Mouse (Mus musculus) limb, embryonic 12.5 days (tissue): Measurements from ENCODE around the gene Nkiras2. TPM values are rescaled to one million over a fixed set of nuclear protein-coding genes. Genes with fewer than 3 reads are reported as not detected.
"Not testable (repeated sequence)": the region's sequence is repeated elsewhere in the genome, so short reads cannot be mapped to it uniquely, and the experiment has no call there.

ENCODE experiments used
- ATAC-seq: fragments of 200-750 bp; cut with Nextera tagmentation; 2 replicates; pipeline ENCODE4 v1.8.0; 2017; ENCODE audit warnings: low read depth, moderate TSS enrichment; ENCODE audit not compliant: insufficient number of reproducible peaks, insufficient read depth, low FRiP score, low TSS enrichment
- H3K27ac ChIP-seq: fragments of 300-500 bp; sonication (generic); 2 replicates; pipeline ENCODE4 v1.5.1; 2016; ENCODE audit warnings: mild to moderate bottlenecking, moderate library complexity
- H3K27me3 ChIP-seq: fragments of 300-500 bp; sonication (generic); 2 replicates; pipeline ENCODE4 v1.6.1; 2016; ENCODE audit warnings: mild to moderate bottlenecking, moderate library complexity
- H3K36me3 ChIP-seq: fragments of 300-500 bp; sonication (generic); 2 replicates; pipeline ENCODE4 v1.6.1; 2016; ENCODE audit warnings: mild to moderate bottlenecking, moderate library complexity
- H3K4me1 ChIP-seq: fragments of 300-500 bp; sonication (generic); replicated peaks from 2 replicates; pipeline ENCODE4 v1.6.1; 2016
- H3K4me2 ChIP-seq: fragments of 300-500 bp; sonication (generic); 2 replicates; pipeline ENCODE4 v1.6.1; 2016; ENCODE audit warnings: mild to moderate bottlenecking, moderate library complexity
- H3K4me3 ChIP-seq: fragments of 300-500 bp; sonication (generic); replicated peaks from 2 replicates; pipeline ENCODE4 v1.5.1; 2016; ENCODE audit warnings: mild to moderate bottlenecking
- H3K9ac ChIP-seq: fragments of 300-500 bp; sonication (generic); replicated peaks from 2 replicates; pipeline ENCODE4 v1.6.1; 2016; ENCODE audit warnings: mild to moderate bottlenecking, moderate library complexity
- H3K9me3 ChIP-seq: fragments of 300-500 bp; sonication (generic); 2 replicates; pipeline ENCODE4 v1.6.1; 2016; ENCODE audit warnings: mild to moderate bottlenecking, moderate library complexity
- WGBS: fragments of 180-500 bp; shearing (Covaris S2); methylation state at CpG from one replicate; pipeline ENCODE4 v1.1.7; 2016; 5-methylcytosine and 5-hydroxymethylcytosine counted together
- polyA plus RNA-seq: library from polyadenylated mRNA; unstranded; fragments of >200 nt; fragmentation: Nextera tagmentation; extraction: Ambion mirVana; gene quantifications from 2 replicates; pipeline ENCODE4 v1.2.1, GENCODE M21; 2016

Gene Nkiras2
- polyA plus RNA-seq, 1 experiment from 2014 or later = 80.4 TPM

DNA sequence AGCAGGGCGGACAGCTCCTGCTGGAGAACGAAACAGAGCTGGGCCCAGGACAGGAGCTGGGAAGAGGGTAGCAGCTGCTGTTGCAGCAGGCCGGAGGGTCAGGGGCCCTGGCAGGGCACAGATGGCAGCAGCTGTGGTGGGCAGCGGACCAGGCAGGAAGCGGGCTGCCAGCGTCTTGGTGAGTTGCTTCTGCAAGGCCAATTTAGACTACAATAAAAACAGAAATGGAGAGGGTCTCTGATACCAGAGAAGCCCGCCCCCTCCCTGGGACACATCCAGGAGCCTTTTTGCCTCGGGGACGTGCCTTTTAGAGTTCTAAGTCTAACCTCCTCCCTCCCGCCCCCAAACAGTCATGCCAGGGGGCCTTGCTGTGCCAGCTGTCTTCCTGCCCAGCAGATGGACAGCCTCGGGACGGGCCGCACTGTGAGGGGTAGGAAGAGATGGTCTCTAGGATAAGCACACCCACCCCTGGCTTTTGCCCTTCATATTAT, 9.9 kb downstream of the Nkiras2 start:
- H3K27ac ChIP-seq = no peak overlapping the region
- H3K4me1 ChIP-seq = peaks cover 11% of the 10 kb centered on the region
- ATAC-seq = no peak
- H3K36me3 ChIP-seq = peaks cover 36% of the 10 kb centered on the region
- H3K27me3 ChIP-seq = peaks cover 24% of the 10 kb centered on the region
- no peak overlapping the region for H3K4me2 ChIP-seq
- 56% methylated on average over 13 of the region's 13 CpGs for WGBS
- no peak overlapping the region for H3K9ac ChIP-seq
- H3K4me3 ChIP-seq = no peak overlapping the region
- no peaks in the 10 kb centered on the region for H3K9me3 ChIP-seq

DNA sequence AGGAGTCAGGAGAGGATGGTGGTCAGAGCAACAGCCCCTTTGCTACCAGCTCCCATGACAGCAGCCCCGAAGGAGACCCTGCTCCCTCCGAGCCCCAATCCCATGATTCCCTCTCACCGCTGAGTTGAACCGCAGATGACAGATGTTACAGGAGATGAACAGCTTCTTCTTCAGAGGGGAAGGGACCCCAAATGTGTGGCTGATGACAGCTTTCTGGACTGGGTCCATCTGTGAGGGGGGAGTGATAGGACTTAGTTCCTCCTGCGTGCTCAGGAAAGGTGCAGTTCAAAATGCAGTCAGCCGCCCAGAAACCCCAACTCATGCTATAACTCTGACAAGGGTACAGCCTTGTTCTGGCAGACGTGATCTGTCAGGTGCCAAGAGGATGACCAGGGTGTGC, 15.5 kb downstream of the Nkiras2 start:
- H3K27me3 ChIP-seq = peaks cover 52% of the 10 kb centered on the region
- H3K27ac ChIP-seq = no peak overlapping the region
- no peak overlapping the region for H3K4me2 ChIP-seq
- no peaks in the 10 kb centered on the region for H3K9me3 ChIP-seq
- H3K9ac ChIP-seq = no peak overlapping the region
- no peak for ATAC-seq
- H3K4me1 ChIP-seq = no peaks in the 10 kb centered on the region
- H3K36me3 ChIP-seq = no peaks in the 10 kb centered on the region
- 70% methylated on average over 7 of the region's 7 CpGs for WGBS
- H3K4me3 ChIP-seq = no peak overlapping the region

DNA sequence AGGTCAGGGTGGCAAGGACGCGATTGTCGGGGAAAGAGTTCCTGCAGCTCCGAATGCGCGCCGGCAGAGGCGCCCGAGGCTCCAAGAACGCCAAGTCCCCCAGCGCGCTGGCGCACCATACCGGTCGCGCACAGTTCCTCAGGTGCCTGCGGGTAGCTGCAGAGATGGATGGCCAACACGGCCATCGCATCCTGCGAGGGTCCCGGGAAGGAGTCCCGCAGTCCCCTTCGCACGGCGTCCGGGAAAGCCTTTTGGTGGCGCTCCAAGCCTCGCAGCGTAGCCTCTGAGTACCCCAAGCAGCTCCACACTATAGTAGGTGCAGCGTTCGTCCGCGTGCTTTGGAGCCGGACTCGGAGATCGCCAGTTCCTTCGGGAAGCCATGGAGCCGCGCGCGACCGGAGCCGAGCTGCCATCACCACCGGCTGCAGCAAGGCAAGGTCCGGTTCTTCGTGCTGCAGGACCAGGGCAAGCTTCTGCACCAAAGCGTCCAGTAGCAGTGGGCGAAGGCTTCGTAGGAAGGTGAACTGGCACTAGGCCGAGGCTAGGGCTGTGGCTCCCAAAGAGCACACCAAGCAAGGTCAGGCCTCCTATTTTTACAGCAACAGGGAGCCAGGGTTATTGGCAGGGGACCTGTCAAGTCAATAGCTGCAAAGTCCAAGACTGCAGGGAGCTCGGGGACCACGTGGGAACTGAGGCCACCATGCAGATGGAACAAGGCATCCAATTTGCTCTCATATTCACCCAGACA, 21.3 kb downstream of the Nkiras2 start:
- Histone ChIP-seq H3K27ac (no peak overlapping the region), H3K36me3 (no peaks in the 10 kb centered on the region), H3K4me3 (peak overlapping the region; percentile 43), H3K9me3 (no peaks in the 10 kb centered on the region), H3K27me3 (peaks cover 72% of the 10 kb centered on the region), H3K4me1 (peaks cover 9% of the 10 kb centered on the region; the same call in 1 of the 2 replicates), H3K4me2 (peak overlapping the region; percentile 78), H3K9ac (peak overlapping the region; percentile 50; the same call in 1 of the 2 replicates)
- WGBS = 8% methylated on average over 52 of the region's 52 CpGs
- no peak for ATAC-seq

DNA sequence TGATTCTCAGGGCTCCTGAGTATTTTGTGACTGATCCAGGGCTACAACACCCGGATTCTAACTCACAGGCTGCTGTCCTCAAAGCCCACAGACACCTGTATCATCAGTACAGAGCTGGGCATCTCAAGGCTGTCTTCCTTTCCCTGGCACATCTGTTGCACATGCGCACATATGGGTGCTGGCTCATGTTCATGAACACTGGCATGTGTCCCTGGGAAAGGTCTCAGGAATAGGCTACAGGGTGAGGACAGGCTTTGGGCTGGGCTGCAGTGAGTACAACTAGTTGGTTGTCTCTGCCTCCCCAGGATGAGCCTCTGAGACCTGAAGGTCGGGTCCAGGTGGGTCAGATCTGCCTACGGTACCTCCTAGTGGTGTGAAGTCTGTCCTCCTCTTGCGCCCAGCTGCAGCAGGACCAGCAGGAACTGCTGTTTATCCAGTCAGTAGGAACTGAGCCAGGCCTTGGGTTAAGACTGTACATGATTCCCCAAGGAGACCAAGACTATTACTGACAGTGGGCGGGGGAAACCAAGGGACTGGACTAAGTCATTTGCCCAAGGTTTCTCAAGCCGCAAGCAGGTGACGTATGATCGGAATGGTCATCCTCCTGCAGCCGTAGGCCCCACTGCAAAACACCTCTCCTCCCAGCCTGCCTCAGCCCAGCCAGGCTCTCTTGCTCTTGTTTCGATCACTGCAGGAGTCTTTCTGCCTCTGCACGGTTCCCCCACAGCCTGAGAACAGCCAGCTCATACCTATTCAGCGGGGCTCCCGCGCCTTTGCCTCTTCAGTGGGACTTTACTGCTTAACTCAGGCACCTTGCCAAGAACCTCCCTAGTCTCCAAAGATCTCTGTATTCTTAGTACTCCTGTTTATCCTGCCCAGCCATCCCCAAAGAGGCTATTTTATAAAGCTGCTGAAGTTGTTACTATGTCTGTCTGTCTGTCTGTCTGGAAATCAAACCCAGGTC, 24.9 kb downstream of the Nkiras2 start:
- Histone ChIP-seq H3K4me3 (no peak overlapping the region), H3K4me2 (no peak overlapping the region), H3K4me1 (peaks cover 9% of the 10 kb centered on the region; the same call in 1 of the 2 replicates), H3K9me3 (no peaks in the 10 kb centered on the region), H3K36me3 (no peaks in the 10 kb centered on the region), H3K27me3 (peaks cover 68% of the 10 kb centered on the region), H3K9ac (no peak overlapping the region), H3K27ac (no peak overlapping the region)
- no peak for ATAC-seq
- WGBS = 70% methylated on average over 15 of the region's 15 CpGs

DNA sequence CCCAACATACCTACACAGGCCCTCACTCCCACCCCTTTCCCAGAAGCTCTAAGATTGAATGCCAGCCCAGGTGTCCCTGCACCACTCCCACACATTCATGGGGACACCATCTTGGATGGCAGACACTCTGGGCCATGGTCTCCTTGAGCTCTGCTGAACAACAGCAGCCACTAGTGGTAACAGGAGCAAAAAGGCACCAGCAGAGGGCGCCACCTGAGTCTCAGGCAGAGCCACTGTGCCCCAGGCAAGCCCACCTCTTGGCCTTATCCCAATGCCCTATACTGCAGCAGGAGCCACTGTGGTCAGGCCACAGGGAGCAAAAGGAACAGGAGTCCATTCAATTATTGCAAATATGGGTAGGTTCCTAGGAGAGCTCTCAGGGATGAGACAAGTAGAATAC, 27.2 kb downstream of the Nkiras2 start:
- Histone ChIP-seq H3K27me3 (peaks cover 68% of the 10 kb centered on the region), H3K9ac (no peak overlapping the region), H3K27ac (no peak overlapping the region), H3K36me3 (no peaks in the 10 kb centered on the region), H3K9me3 (no peaks in the 10 kb centered on the region), H3K4me1 (no peaks in the 10 kb centered on the region), H3K4me3 (no peak overlapping the region), H3K4me2 (no peak overlapping the region)
- ATAC-seq = no peak
- 0% methylated on average over 1 of the region's 1 CpGs for WGBS

DNA sequence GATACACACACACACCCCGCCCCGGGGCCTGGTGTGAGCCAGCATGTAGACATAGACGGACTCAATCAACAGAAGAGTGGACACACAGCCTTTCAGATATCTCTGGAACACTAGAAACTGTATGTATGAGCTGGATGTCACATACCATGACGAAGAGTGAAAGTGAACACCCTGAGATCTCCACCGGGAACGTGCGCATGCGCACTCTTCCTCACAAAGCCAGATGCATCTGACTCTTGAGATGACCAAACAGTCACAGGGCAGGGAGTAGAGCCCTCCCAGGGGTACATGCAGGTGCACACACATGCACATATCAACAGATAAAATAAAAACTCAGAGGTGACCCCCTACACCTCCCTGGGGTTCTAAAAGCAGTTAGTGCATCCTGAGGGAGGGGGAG, 29.4 kb downstream of the Nkiras2 start:
- Histone ChIP-seq H3K4me2 (no peak overlapping the region), H3K27me3 (peaks cover 66% of the 10 kb centered on the region), H3K27ac (no peak overlapping the region), H3K4me1 (no peaks in the 10 kb centered on the region), H3K9me3 (no peaks in the 10 kb centered on the region), H3K36me3 (no peaks in the 10 kb centered on the region), H3K9ac (no peak overlapping the region), H3K4me3 (no peak overlapping the region)
- WGBS = 88% methylated on average over 8 of the region's 8 CpGs
- no peak for ATAC-seq

DNA sequence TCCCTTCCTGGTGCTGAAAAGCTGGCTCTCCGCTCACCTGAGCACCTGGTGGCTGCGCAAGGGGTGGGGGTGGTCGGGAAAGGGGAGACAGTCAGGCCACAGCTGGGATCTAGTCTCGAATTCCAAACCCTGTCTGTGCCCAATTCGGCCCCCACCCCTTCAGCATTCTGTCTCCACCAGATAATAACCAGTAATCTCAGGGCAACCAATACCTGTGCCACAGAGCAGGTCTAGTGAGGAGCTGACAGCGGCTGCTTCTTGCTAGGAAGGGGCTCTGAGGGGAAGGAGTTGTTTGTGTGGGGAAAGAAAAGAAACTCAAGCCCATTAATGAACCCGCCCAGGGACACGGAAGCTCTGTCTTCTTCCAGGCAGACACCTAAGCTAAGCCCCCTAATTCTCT, 32.2 kb downstream of the Nkiras2 start:
- no peak overlapping the region for H3K27ac ChIP-seq
- H3K4me2 ChIP-seq = no peak overlapping the region
- no peaks in the 10 kb centered on the region for H3K9me3 ChIP-seq
- ATAC-seq = no peak
- H3K4me1 ChIP-seq = peaks cover 3% of the 10 kb centered on the region
- no peak overlapping the region for H3K4me3 ChIP-seq
- WGBS = 15% methylated on average over 8 of the region's 8 CpGs
- peaks cover 47% of the 10 kb centered on the region for H3K27me3 ChIP-seq
- H3K36me3 ChIP-seq = no peaks in the 10 kb centered on the region
- no peak overlapping the region; the same call in 1 of the 2 replicates for H3K9ac ChIP-seq

DNA sequence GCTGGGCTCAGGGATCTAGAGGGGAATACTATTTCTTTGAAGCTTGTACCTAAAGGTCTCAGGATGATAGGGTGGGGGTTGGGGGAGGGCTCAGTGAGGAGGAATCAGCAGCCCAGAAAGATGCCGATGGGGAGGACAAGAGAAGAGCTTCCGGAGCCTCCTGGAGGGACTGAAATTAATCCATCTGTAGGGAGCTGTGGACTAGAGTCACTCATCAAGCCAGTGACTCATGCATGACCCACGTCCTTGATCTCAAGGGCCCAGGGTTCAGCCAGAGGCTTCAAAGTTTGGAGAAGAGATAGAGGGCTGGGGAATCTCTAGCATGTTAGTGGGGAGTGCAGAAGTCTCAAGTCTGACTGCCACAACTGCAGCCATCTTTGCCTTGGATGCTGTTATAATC, 32.7 kb downstream of the Nkiras2 start:
- H3K9me3 ChIP-seq = no peaks in the 10 kb centered on the region
- H3K4me1 ChIP-seq = peaks cover 8% of the 10 kb centered on the region
- H3K27ac ChIP-seq = no peak overlapping the region
- no peaks in the 10 kb centered on the region for H3K36me3 ChIP-seq
- no peak overlapping the region for H3K4me3 ChIP-seq
- 26% methylated on average over 3 of the region's 3 CpGs for WGBS
- no peak overlapping the region for H3K9ac ChIP-seq
- peaks cover 47% of the 10 kb centered on the region for H3K27me3 ChIP-seq
- no peak for ATAC-seq
- H3K4me2 ChIP-seq = no peak overlapping the region

DNA sequence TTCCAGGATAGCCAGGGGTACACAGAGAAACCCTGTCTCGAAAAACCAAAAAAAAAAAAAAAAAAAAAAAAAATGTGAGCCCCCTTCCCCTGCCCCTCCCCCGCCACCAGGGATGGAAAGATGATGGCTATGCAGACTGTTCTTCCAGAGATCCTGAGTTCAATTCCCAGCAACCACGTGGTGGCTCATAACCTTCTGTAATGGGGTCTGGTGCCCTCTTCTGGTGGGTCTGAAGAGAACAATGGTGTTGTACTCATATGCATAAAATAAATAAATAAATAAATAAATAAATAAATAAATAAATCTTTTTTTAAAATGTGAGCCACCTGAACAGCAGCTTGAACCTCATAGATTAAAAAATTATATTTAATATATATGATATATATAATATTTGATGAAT, 36.5 kb downstream of the Nkiras2 start:
- not testable (repeated sequence) for ATAC-seq
- 62% methylated on average over 3 of the region's 3 CpGs for WGBS

DNA sequence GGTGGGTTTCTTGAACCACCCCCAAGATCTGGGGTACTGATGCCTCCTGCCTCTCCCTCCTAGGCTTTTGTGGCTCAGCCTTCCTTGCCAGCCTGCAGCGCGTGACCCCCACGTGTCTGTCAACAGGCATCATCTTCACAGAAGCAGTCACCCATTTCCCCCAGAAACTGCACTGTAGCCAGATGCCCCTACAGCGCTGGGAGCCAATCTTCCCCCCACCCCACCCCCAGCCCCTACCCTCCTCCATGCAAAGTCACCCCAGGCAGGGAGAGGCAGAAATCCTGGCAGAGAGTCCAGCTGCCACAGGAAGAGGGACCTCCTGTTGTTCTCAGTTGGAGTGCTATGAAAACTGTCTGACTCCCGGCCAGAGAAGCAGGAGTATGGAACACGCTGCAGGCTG, 37.4 kb downstream of the Nkiras2 start:
- WGBS = 10% methylated on average over 6 of the region's 6 CpGs
- Histone ChIP-seq H3K4me3 (no peak overlapping the region), H3K27ac (no peak overlapping the region)

More for the DNA sequence above, 36.5 kb downstream of the Nkiras2 start:
- not testable (repeated sequence) for H3K9ac ChIP-seq, H3K4me3 ChIP-seq, H3K4me1 ChIP-seq, H3K27ac ChIP-seq, H3K9me3 ChIP-seq, H3K36me3 ChIP-seq, H3K4me2 ChIP-seq
- peaks cover 18% of the 10 kb centered on the region for H3K27me3 ChIP-seq

DNA sequence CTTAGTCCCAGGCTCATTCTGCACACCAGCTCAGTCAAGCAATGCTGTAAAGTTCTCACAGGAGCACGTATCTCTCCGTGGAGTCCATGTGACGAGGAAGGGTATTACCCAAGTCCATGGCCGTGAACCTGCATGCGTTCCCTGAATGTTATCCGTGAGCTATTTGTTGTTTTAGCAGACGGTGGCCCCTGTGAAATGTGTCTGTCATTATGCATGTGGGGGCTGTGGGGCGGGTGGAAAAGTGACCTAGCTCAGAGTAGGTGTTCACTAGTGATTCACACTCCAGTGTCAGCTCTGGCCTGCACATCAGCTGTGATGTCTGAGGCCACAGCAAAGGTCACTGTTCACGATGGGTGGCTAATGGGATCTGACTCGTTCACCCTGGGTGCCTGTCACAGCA, 40.8 kb downstream of the Nkiras2 start:
- H3K9me3 ChIP-seq = no peaks in the 10 kb centered on the region
- WGBS = 68% methylated on average over 10 of the region's 10 CpGs

More for the DNA sequence above, 37.4 kb downstream of the Nkiras2 start:
- 0 out of 2 replicates have a peak overlapping the region, but pooled peaks have one; percentile 18 for H3K9ac ChIP-seq
- H3K36me3 ChIP-seq = no peaks in the 10 kb centered on the region
- no peak overlapping the region for H3K4me2 ChIP-seq
- no peak for ATAC-seq
- H3K4me1 ChIP-seq = peaks cover 9% of the 10 kb centered on the region
- H3K9me3 ChIP-seq = no peaks in the 10 kb centered on the region
- H3K27me3 ChIP-seq = peaks cover 10% of the 10 kb centered on the region

More for the DNA sequence above, 40.8 kb downstream of the Nkiras2 start:
- Histone ChIP-seq H3K27me3 (no peaks in the 10 kb centered on the region), H3K4me2 (no peak overlapping the region), H3K4me3 (no peak overlapping the region), H3K4me1 (peaks cover 9% of the 10 kb centered on the region), H3K36me3 (no peaks in the 10 kb centered on the region), H3K9ac (no peak overlapping the region), H3K27ac (no peak overlapping the region)
- ATAC-seq = no peak
